Mouse (Mus musculus) fibroblast of lung, adult 2 months (primary cell): Measurements from ENCODE around the gene Car6.

Experiments used
- DNase-seq: peaks from one replicate; pipeline ENCODE4 v3.0.0-alpha.2; 2011; ENCODE audit warnings: low read depth

The Car6 gene

GRCm38 (mm10) chr4:150201232-150201631 is at the start of gene Car6:
Gene Car6, minus strand, starts transcription at chr4:150201332.
- DNase-seq: no peak

- DNase-seq: no peak
Observed at GRCm38 (mm10) chr4:150249731-150250270, 48.7 kb upstream of the Car6 start.

GRCm38 (mm10) chr4:150248917-150249316 is 47.8 kb upstream of the Car6 start:
- DNase-seq: no peak

GRCm38 (mm10) chr4:150248009-150248408 is 46.9 kb upstream of the Car6 start:
- no peak for DNase-seq

GRCm38 (mm10) chr4:150245876-150246275 is 44.7 kb upstream of the Car6 start:
- DNase-seq: no peak

- DNase-seq: no peak
Observed at GRCm38 (mm10) chr4:150242745-150243144, 41.6 kb upstream of the Car6 start.

- no peak for DNase-seq
Observed at GRCm38 (mm10) chr4:150241708-150242107, 40.6 kb upstream of the Car6 start.

GRCm38 (mm10) chr4:150240381-150240886 is 39.3 kb upstream of the Car6 start:
- DNase-seq: no peak

- DNase-seq: peak; percentile 82
Observed at GRCm38 (mm10) chr4:150239951-150240368, 38.8 kb upstream of the Car6 start.

- no peak for DNase-seq
Observed at GRCm38 (mm10) chr4:150239503-150239902, 38.4 kb upstream of the Car6 start.

GRCm38 (mm10) chr4:150239087-150239480 is 38.0 kb upstream of the Car6 start:
- DNase-seq: no peak

- DNase-seq: no peak
Observed at GRCm38 (mm10) chr4:150238433-150239086, 37.4 kb upstream of the Car6 start.

GRCm38 (mm10) chr4:150237636-150238361 is 36.7 kb upstream of the Car6 start:
- no peak for DNase-seq

GRCm38 (mm10) chr4:150236521-150237481 is 35.7 kb upstream of the Car6 start, which contains the start of gene Eno1:
Gene Eno1, plus strand, starts transcription at chr4:150236721.
- peak; percentile 89 for DNase-seq

GRCm38 (mm10) chr4:150236031-150236430 is 34.9 kb upstream of the Car6 start:
- DNase-seq: no peak

GRCm38 (mm10) chr4:150235585-150235984 is 34.5 kb upstream of the Car6 start:
- DNase-seq: no peak

- no peak for DNase-seq
Observed at GRCm38 (mm10) chr4:150234599-150235327, 33.6 kb upstream of the Car6 start.

- DNase-seq: no peak
Observed at GRCm38 (mm10) chr4:150231871-150232270, 30.7 kb upstream of the Car6 start.

GRCm38 (mm10) chr4:150230460-150231407 is 29.6 kb upstream of the Car6 start:
- no peak for DNase-seq
